Mouse (Mus musculus) liver, adult 2 months (tissue): ENCODE measurements around the gene Ncam1. TPM values are rescaled to one million over a fixed set of nuclear protein-coding genes. Genes with fewer than 3 reads are reported as not detected.

Experiments used
- DNase-seq: peaks from one replicate; pipeline ENCODE4 v3.0.0-alpha.2; 2011; ENCODE audit warnings: low read depth, low spot score; ENCODE audit errors: extremely low read depth
- H3K27ac ChIP-seq: fragments of 200-500 bp; replicated peaks from 2 replicates; pipeline ENCODE4 v1.5.1; 2012; ENCODE audit warnings: low read depth, mild to moderate bottlenecking, control low read depth, inconsistent platforms, low read length; ENCODE audit not compliant: insufficient read depth
- H3K27me3 ChIP-seq: fragments of 200-500 bp; 2 replicates; pipeline ENCODE4 v1.6.1; 2012; ENCODE audit warnings: mild to moderate bottlenecking, moderate library complexity, low read length, inconsistent platforms; ENCODE audit not compliant: control insufficient read depth, insufficient read depth
- H3K36me3 ChIP-seq: fragments of 200-500 bp; 2 replicates; pipeline ENCODE4 v1.6.1; 2012; ENCODE audit warnings: low read length, inconsistent platforms; ENCODE audit not compliant: control insufficient read depth, insufficient read depth
- H3K4me1 ChIP-seq: fragments of 200-500 bp; 2 replicates; pipeline ENCODE4 v1.6.1; 2011; ENCODE audit warnings: low read length; ENCODE audit not compliant: control insufficient read depth, insufficient read depth
- H3K4me3 ChIP-seq: fragments of 200-500 bp; 2 replicates; pipeline ENCODE4 v1.5.1; 2011; ENCODE audit warnings: low read depth, mild to moderate bottlenecking, control low read depth, low read length, moderate library complexity; ENCODE audit not compliant: insufficient read depth
- H3K79me2 ChIP-seq: fragments of 200-500 bp; 2 replicates; pipeline ENCODE4 v1.6.1; 2012; ENCODE audit warnings: inconsistent platforms, mild to moderate bottlenecking, low read length, moderate library complexity; ENCODE audit not compliant: control insufficient read depth, insufficient read depth
- H3K9ac ChIP-seq: fragments of 200-500 bp; 2 replicates; pipeline ENCODE4 v1.6.1; 2012; ENCODE audit warnings: low read depth, mild to moderate bottlenecking, control low read depth, inconsistent platforms, low read length
- CTCF ChIP-seq: fragments of 200-500 bp; IDR thresholded peaks from 2 replicates; pipeline ENCODE4 v1.5.1; 2011; ENCODE audit warnings: low read depth, low read length, control low read depth
- POLR2A ChIP-seq: fragments of 200-500 bp; IDR thresholded peaks from 2 replicates; pipeline ENCODE4 v1.6.1; 2011; ENCODE audit warnings: low read length, control low read depth; ENCODE audit not compliant: insufficient read depth; ENCODE audit errors: extremely low read depth
- WGBS: fragments of 180-500 bp; shearing (Covaris S2); methylation state at CpG from one replicate; pipeline ENCODE4 v1.1.7; 2018; 5-methylcytosine and 5-hydroxymethylcytosine counted together
- polyA plus RNA-seq: library from polyadenylated mRNA; depleted of rRNA; stranded (reverse); fragments of >200 nt; gene quantifications from 2 replicates; pipeline ENCODE4 v1.2.3, GENCODE M21; 2012
- total RNA-seq: library from RNA; depleted of rRNA; stranded (reverse); fragments of >200 nt; gene quantifications from 2 replicates; pipeline ENCODE4 v1.2.3, GENCODE M21; 2014

Gene Ncam1
- total and polyA plus RNA-seq, 2 experiments = 0.07 to 0.18 TPM

GRCm38 (mm10) chr9:49683566-49684273 is 115.0 kb downstream of the Ncam1 start:
- DNase-seq = no peak
- TF ChIP-seq CTCF = no peak
- TF ChIP-seq POLR2A = no peak
- no peaks in the 10 kb centered on the region for H3K4me1 ChIP-seq
- H3K79me2 ChIP-seq = no peaks in the 10 kb centered on the region
- no peak overlapping the region for H3K27ac ChIP-seq
- no peak overlapping the region for H3K4me3 ChIP-seq
- H3K27me3 ChIP-seq = no peaks in the 10 kb centered on the region; the same call in 1 of the 2 replicates
- H3K36me3 ChIP-seq = no peaks in the 10 kb centered on the region
- no peak overlapping the region for H3K9ac ChIP-seq
- WGBS = 82% methylated on average over 8 of the region's 8 CpGs

DNA sequence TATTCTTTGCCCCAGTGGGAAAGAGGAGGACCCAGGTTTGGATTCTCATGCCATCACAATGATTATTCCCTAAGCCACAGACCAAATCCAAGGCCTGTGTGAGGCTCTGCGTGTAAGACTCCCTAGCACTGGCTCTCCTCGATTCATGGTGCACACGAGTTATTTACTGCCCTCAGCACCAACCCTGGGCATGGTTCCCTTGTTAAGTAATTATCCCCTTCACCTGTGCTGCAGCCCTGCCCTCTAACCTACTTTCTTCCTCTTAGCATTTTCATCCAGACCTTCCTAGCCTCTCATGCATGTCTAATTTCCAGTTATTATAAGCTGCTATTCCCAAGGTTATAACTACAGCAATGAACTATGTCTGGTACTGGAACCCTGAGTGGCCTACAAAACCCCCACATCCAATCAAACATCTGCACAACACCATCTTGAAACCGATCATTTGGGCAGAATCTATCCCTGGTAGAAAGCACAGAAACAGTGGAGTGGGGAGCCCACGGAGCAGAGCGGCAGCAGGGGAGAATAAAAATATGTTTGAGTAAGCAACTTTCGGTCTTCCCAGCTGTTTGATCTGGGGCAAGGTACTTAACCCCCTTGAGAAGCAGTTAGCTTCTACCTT is 116.8 kb downstream of the Ncam1 start:
- no peaks in the 10 kb centered on the region for H3K79me2 ChIP-seq
- H3K36me3 ChIP-seq = no peaks in the 10 kb centered on the region
- no peaks in the 10 kb centered on the region; the same call in 1 of the 2 replicates for H3K27me3 ChIP-seq
- H3K9ac ChIP-seq = no peak overlapping the region
- DNase-seq = no peak
- 83% methylated on average over 7 of the region's 7 CpGs for WGBS
- no peaks in the 10 kb centered on the region for H3K4me1 ChIP-seq
- TF ChIP-seq CTCF = no peak
- TF ChIP-seq POLR2A = no peak
- no peak overlapping the region for H3K4me3 ChIP-seq
- no peak overlapping the region for H3K27ac ChIP-seq

DNA sequence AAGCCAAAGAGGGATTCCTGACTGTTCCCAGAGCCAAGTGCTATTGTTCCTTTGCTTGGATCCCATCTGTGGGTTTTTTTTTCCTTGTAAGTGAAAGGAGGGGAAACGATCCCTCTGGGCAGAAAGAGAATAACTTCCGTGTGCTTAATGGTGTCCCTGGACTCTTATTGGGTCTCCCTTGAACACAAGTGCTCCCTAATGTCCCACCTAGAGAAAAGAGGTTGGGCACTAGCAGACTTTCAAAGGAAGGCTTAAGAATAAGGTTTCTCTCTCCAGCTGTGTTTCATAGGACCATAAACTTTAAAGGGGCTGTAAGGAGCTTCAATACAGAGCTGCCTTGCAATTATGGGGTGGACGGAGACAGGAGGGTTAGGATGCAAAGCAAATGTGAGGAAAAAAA is 119.5 kb downstream of the Ncam1 start:
- 58% methylated on average over 3 of the region's 3 CpGs for WGBS
- no peaks in the 10 kb centered on the region for H3K4me1 ChIP-seq
- H3K27ac ChIP-seq = no peak overlapping the region
- H3K79me2 ChIP-seq = no peaks in the 10 kb centered on the region
- H3K9ac ChIP-seq = no peak overlapping the region
- no peak overlapping the region for H3K4me3 ChIP-seq
- TF ChIP-seq CTCF = no peak
- no peak for TF ChIP-seq POLR2A
- H3K36me3 ChIP-seq = no peaks in the 10 kb centered on the region
- H3K27me3 ChIP-seq = no peaks in the 10 kb centered on the region
- no peak for DNase-seq

- no peaks in the 10 kb centered on the region for H3K27me3 ChIP-seq
- no peak overlapping the region for H3K9ac ChIP-seq
- H3K4me1 ChIP-seq = no peaks in the 10 kb centered on the region
- 70% methylated on average over 9 of the region's 9 CpGs for WGBS
- H3K4me3 ChIP-seq = no peak overlapping the region
- H3K79me2 ChIP-seq = no peaks in the 10 kb centered on the region
- no peak overlapping the region for H3K27ac ChIP-seq
- no peaks in the 10 kb centered on the region for H3K36me3 ChIP-seq
- DNase-seq = no peak
- TF ChIP-seq CTCF = no peak
- no peak for TF ChIP-seq POLR2A
Measured at GRCm38 (mm10) chr9:49675696-49676465, 122.8 kb downstream of the Ncam1 start.

DNA sequence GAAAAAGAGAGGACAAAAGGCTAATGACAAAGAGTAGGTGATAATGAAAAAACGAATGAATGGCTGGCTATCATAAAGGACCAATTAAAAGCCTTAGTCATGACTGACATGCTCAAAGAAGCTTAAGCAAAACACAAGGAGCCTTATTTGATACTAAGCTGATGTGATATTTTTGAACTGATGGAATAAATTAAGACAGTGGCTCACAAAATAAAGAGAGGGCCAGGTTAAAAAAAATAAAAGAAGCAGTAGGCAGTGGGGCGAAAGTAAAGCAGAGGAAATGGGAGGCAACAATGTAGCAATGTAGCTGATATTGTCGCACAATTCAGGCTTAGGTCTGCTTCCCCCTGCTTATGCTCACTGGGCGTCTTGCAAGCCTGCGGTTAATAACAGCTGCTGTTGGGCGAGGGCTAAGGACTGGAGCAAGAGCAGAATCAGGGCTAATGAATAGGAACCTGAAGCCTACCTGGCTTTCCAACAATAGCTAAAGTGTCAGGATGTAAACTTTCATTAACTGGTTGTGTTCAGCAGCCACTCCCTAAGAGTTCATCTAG is 126.0 kb downstream of the Ncam1 start:
- 65% methylated on average over 6 of the region's 6 CpGs for WGBS
- Histone ChIP-seq H3K27ac (no peak overlapping the region), H3K9ac (no peak overlapping the region), H3K36me3 (no peaks in the 10 kb centered on the region), H3K4me1 (no peaks in the 10 kb centered on the region), H3K4me3 (no peak overlapping the region), H3K27me3 (no peaks in the 10 kb centered on the region), H3K79me2 (no peaks in the 10 kb centered on the region)
- TF ChIP-seq CTCF = no peak
- DNase-seq = no peak
